Mouse (Mus musculus) embryonic facial prominence, embryonic 13.5 days (tissue): ENCODE results near the gene Galnt2. TPM values are rescaled to one million over a fixed set of nuclear protein-coding genes. Genes with fewer than 3 reads are reported as not detected.

Experiments used
- ATAC-seq: fragments of 200-750 bp; cut with Nextera tagmentation; 2 replicates; pipeline ENCODE4 v1.8.0; 2017; ENCODE audit warnings: low read depth; ENCODE audit not compliant: insufficient number of reproducible peaks, insufficient read depth, low FRiP score, low TSS enrichment
- H3K27ac ChIP-seq: fragments of 300-500 bp; sonication (generic); 2 replicates; pipeline ENCODE4 v1.5.1; 2015; ENCODE audit warnings: moderate library complexity, mild to moderate bottlenecking, inconsistent platforms
- H3K27me3 ChIP-seq: fragments of 300-500 bp; sonication (generic); 2 replicates; pipeline ENCODE4 v1.6.1; 2015; ENCODE audit warnings: mild to moderate bottlenecking, inconsistent platforms
- H3K36me3 ChIP-seq: fragments of 300-500 bp; sonication (generic); 2 replicates; pipeline ENCODE4 v1.6.1; 2015; ENCODE audit warnings: mild to moderate bottlenecking, inconsistent platforms
- H3K4me1 ChIP-seq: fragments of 300-500 bp; sonication (generic); 2 replicates; pipeline ENCODE4 v1.6.1; 2015; ENCODE audit warnings: inconsistent platforms
- H3K4me2 ChIP-seq: fragments of 300-500 bp; sonication (generic); 2 replicates; pipeline ENCODE4 v1.6.1; 2015; ENCODE audit warnings: moderate library complexity, mild to moderate bottlenecking, inconsistent platforms
- H3K4me3 ChIP-seq: fragments of 300-500 bp; sonication (generic); 2 replicates; pipeline ENCODE4 v1.5.1; 2015; ENCODE audit warnings: mild to moderate bottlenecking, inconsistent platforms
- H3K9ac ChIP-seq: fragments of 300-500 bp; sonication (generic); 2 replicates; pipeline ENCODE4 v1.6.1; 2015; ENCODE audit warnings: mild to moderate bottlenecking, inconsistent platforms
- H3K9me3 ChIP-seq: fragments of 300-500 bp; sonication (generic); 2 replicates; pipeline ENCODE4 v1.6.1; 2016; ENCODE audit warnings: inconsistent platforms
- WGBS: fragments of 180-500 bp; shearing (Covaris S2); methylation state at CpG from one replicate; pipeline ENCODE4 v1.1.7; 2015; ENCODE audit warnings: mixed read lengths; 5-methylcytosine and 5-hydroxymethylcytosine counted together
- polyA plus RNA-seq: library from polyadenylated mRNA; unstranded; fragments of >200 nt; fragmentation: Nextera tagmentation; extraction: Ambion mirVana; gene quantifications from 2 replicates; pipeline ENCODE4 v1.2.1, GENCODE M21; 2015

The Galnt2 gene
- 42.0 and 46.2 TPM in 2 replicates for polyA plus RNA-seq

DNA sequence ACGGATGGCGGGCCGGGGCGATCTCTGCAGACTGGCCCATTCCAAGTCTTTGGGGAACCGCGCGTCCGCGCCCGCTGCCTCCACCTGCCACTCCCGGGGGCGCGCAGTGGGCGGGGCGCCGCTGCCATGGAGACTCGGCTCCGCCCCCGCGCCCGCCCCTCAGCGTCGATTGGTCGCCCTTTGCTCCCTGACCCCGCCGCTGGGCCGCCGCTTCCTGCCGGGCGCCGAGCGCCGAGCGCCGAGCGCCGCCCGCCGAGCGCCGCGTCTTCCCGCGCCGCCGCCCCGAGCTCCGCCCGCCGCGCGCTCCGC is at the start of gene Galnt2:
TSS of gene Galnt2 (plus strand) at position 216 of the 309 bp plus-strand sequence.
- under 1% methylated on average over 52 of the region's 53 CpGs for WGBS
- Histone ChIP-seq H3K36me3 (no peaks in the 10 kb centered on the region), H3K9me3 (no peaks in the 10 kb centered on the region), H3K4me3 (peak within 1 kb of the TSS; percentile 89), H3K27ac (no peak within 1 kb of the TSS; the same call in 1 of the 2 replicates), H3K9ac (peak within 1 kb of the TSS; percentile 92), H3K4me1 (peaks cover 28% of the 10 kb centered on the region), H3K4me2 (peak within 1 kb of the TSS; percentile 97), H3K27me3 (no peaks in the 10 kb centered on the region)
- peak; percentile 78 for ATAC-seq

DNA sequence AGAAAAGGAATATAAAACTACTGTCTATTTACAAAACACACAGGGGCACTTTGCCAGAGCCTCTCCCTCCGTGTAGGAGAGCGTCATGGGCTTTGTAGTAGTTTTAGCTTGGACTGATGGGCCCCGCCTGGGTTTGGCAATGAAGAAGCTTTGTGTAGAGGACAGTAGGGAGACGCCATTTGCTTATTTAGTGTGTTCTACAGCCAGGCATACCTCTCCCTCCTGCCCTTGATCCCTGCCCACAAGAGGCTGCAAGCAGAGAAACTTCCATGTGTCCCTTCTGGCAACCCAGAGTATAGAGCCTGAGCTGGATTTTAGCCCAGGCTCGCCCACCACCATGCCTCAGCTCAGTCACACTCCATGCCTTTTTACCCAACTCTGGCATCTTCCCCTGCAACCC is 49.4 kb upstream of the Galnt2 start:
- no peak overlapping the region for H3K4me3 ChIP-seq
- no peaks in the 10 kb centered on the region for H3K36me3 ChIP-seq
- no peaks in the 10 kb centered on the region for H3K27me3 ChIP-seq
- ATAC-seq = no peak
- no peak overlapping the region for H3K27ac ChIP-seq
- 78% methylated on average over 5 of the region's 5 CpGs for WGBS
- H3K4me2 ChIP-seq = no peak overlapping the region
- no peak overlapping the region for H3K9ac ChIP-seq
- peaks cover 10% of the 10 kb centered on the region; the same call in 1 of the 2 replicates for H3K4me1 ChIP-seq
- no peaks in the 10 kb centered on the region for H3K9me3 ChIP-seq

DNA sequence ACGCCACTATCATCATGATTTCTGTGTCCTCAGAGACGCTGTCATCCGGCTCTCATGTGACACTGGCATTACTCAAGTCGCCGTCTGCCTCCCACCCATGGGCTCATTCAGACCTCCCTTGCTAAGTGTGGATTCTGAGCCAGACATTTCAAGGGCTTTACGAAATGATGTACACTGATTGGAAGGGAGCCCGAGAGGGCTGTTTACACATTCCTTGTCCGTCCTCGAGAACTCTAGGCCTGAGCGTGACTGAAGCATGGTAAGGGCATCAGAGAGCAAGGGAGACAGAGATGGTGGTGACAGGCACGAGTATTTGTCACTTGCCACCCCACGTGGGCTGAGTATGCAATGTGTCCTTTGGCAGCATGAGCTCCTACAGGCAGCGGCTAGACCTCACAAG is 49.0 kb upstream of the Galnt2 start:
- Histone ChIP-seq H3K4me2 (no peak overlapping the region), H3K27me3 (no peaks in the 10 kb centered on the region), H3K4me3 (no peak overlapping the region), H3K9me3 (no peaks in the 10 kb centered on the region), H3K27ac (no peak overlapping the region), H3K4me1 (peaks cover 10% of the 10 kb centered on the region; the same call in 1 of the 2 replicates), H3K9ac (no peak overlapping the region), H3K36me3 (no peaks in the 10 kb centered on the region)
- WGBS = 72% methylated on average over 13 of the region's 13 CpGs
- ATAC-seq = no peak

GRCm38 (mm10) chr8:124184078-124184477 is 47.1 kb upstream of the Galnt2 start:
- Histone ChIP-seq H3K27me3 (no peaks in the 10 kb centered on the region; the same call in 1 of the 2 replicates), H3K9me3 (no peaks in the 10 kb centered on the region), H3K9ac (no peak overlapping the region), H3K36me3 (no peaks in the 10 kb centered on the region), H3K4me2 (no peak overlapping the region), H3K4me3 (no peak overlapping the region), H3K4me1 (peaks cover 10% of the 10 kb centered on the region; the same call in 1 of the 2 replicates), H3K27ac (no peak overlapping the region)
- WGBS = 55% methylated on average over 3 of the region's 3 CpGs
- ATAC-seq = 0 out of 2 replicates have a peak, but pooled peaks have one; percentile 10

- ATAC-seq = no peak
- Histone ChIP-seq H3K4me3 (no peak overlapping the region), H3K9ac (no peak overlapping the region), H3K27ac (no peak overlapping the region), H3K36me3 (no peaks in the 10 kb centered on the region), H3K9me3 (no peaks in the 10 kb centered on the region), H3K4me2 (no peak overlapping the region), H3K4me1 (peaks cover 10% of the 10 kb centered on the region; the same call in 1 of the 2 replicates), H3K27me3 (no peaks in the 10 kb centered on the region; the same call in 1 of the 2 replicates)
- 74% methylated on average over 2 of the region's 2 CpGs for WGBS
These were observed 46.7 kb upstream of the Galnt2 start for GRCm38 (mm10) chr8:124184507-124184906.

- H3K4me1 ChIP-seq = peaks cover 10% of the 10 kb centered on the region; the same call in 1 of the 2 replicates
- H3K4me3 ChIP-seq = no peak overlapping the region
- WGBS = 82% methylated on average over 6 of the region's 6 CpGs
- H3K27me3 ChIP-seq = no peaks in the 10 kb centered on the region; the same call in 1 of the 2 replicates
- no peak for ATAC-seq
- no peaks in the 10 kb centered on the region for H3K9me3 ChIP-seq
- H3K27ac ChIP-seq = no peak overlapping the region
- H3K36me3 ChIP-seq = no peaks in the 10 kb centered on the region
- H3K4me2 ChIP-seq = no peak overlapping the region
- H3K9ac ChIP-seq = no peak overlapping the region
These were observed 46.1 kb upstream of the Galnt2 start for GRCm38 (mm10) chr8:124185081-124185480.

- Histone ChIP-seq H3K9ac (no peak overlapping the region), H3K27ac (no peak overlapping the region), H3K4me2 (no peak overlapping the region), H3K4me1 (peaks cover 5% of the 10 kb centered on the region; the same call in 1 of the 2 replicates), H3K4me3 (no peak overlapping the region), H3K27me3 (peaks cover 5% of the 10 kb centered on the region; the same call in 1 of the 2 replicates), H3K36me3 (no peaks in the 10 kb centered on the region), H3K9me3 (no peaks in the 10 kb centered on the region)
- ATAC-seq = no peak
- WGBS = 83% methylated on average over 7 of the region's 7 CpGs
These were observed 40.8 kb upstream of the Galnt2 start for GRCm38 (mm10) chr8:124190388-124190787.

- Histone ChIP-seq H3K27me3 (peaks cover 5% of the 10 kb centered on the region; the same call in 1 of the 2 replicates), H3K4me1 (peaks cover 21% of the 10 kb centered on the region), H3K36me3 (no peaks in the 10 kb centered on the region), H3K4me3 (no peak overlapping the region), H3K4me2 (no peak overlapping the region), H3K9me3 (no peaks in the 10 kb centered on the region), H3K27ac (no peak overlapping the region), H3K9ac (no peak overlapping the region)
- WGBS = 81% methylated on average over 4 of the region's 4 CpGs
- no peak for ATAC-seq
These were observed 38.9 kb upstream of the Galnt2 start for GRCm38 (mm10) chr8:124192242-124192641.

DNA sequence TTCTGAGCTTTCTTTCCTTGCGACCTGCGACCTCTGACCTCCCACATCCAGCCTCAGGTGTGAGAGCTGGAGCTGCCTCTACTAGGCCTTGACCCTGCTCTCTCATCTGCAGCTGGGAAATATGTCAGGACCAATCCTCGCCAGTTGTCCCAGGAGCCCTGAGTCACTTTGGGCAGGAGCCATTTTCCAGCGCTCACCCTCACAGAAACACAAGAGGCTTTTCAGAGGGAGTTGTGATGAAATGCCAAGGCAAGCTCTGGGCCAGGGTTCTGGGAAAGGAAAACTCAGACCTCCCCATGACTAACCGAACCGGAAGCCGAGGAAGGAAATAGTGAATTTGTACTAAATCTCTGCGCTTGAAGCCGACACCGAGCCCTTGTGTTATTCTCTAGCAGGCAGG is 38.2 kb upstream of the Galnt2 start:
- no peak overlapping the region for H3K27ac ChIP-seq
- H3K4me2 ChIP-seq = no peak overlapping the region
- ATAC-seq = no peak
- WGBS = 71% methylated on average over 10 of the region's 10 CpGs
- no peaks in the 10 kb centered on the region for H3K36me3 ChIP-seq
- H3K27me3 ChIP-seq = peaks cover 5% of the 10 kb centered on the region; the same call in 1 of the 2 replicates
- peaks cover 22% of the 10 kb centered on the region for H3K4me1 ChIP-seq
- H3K9ac ChIP-seq = no peak overlapping the region
- no peaks in the 10 kb centered on the region for H3K9me3 ChIP-seq
- no peak overlapping the region for H3K4me3 ChIP-seq

DNA sequence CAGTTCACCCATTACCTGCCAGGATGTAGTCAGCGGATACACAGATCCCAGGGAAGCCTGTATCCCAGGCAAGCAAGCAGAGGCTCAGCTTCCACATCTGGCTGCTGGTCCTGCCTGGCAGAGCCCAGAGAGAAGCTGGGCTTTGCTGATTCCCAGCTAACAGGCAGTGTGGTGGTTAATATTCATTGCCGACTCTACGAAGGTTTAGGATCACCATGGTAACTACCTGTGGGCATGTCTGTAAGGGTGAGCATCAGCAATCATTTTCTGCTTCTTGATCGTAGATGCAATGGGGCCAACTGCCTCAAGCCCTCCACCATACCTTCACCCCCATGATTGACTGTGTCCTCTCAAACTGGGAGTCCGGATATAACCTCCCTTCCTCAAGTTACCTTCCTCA is 37.2 kb upstream of the Galnt2 start:
- no peaks in the 10 kb centered on the region for H3K36me3 ChIP-seq
- ATAC-seq = no peak
- H3K27me3 ChIP-seq = peaks cover 9% of the 10 kb centered on the region; the same call in 1 of the 2 replicates
- no peak overlapping the region for H3K9ac ChIP-seq
- H3K27ac ChIP-seq = no peak overlapping the region
- peaks cover 22% of the 10 kb centered on the region for H3K4me1 ChIP-seq
- WGBS = 81% methylated on average over 5 of the region's 5 CpGs
- no peak overlapping the region for H3K4me2 ChIP-seq
- H3K9me3 ChIP-seq = no peaks in the 10 kb centered on the region
- H3K4me3 ChIP-seq = no peak overlapping the region

DNA sequence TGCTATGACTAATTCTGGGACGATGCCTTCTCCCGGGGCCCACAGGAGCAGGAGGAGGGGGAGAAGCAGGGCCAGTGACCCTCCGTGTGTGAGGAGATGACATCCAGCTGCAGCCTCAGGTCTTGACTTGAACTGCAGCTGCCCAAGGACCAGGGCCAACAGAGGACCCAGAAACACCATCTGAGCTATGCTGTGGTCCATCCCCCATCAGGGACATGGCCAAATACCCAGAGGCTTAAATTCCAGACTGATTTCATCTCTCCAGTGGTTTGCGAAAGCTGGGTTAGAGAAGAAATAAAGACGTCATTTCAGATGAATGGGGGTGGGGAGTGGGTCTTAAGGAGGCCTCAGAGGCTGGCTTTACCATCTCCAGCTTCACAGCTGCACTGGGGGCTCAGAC is 35.0 kb upstream of the Galnt2 start:
- peaks cover 28% of the 10 kb centered on the region for H3K4me1 ChIP-seq
- H3K27me3 ChIP-seq = 0 out of 2 replicates have a peak, but pooled peaks cover 9% of the 10 kb centered on the region
- 0 out of 2 replicates have a peak overlapping the region, but pooled peaks have one; percentile 21 for H3K9ac ChIP-seq
- no peaks in the 10 kb centered on the region for H3K36me3 ChIP-seq
- H3K27ac ChIP-seq = peak overlapping the region; percentile 22; the same call in 1 of the 2 replicates
- whole genome bisulfite sequencing = 17% methylated on average over 5 of the region's 5 CpGs
- no peak overlapping the region for H3K4me2 ChIP-seq
- no peaks in the 10 kb centered on the region for H3K9me3 ChIP-seq
- no peak overlapping the region for H3K4me3 ChIP-seq
- no peak for ATAC-seq

DNA sequence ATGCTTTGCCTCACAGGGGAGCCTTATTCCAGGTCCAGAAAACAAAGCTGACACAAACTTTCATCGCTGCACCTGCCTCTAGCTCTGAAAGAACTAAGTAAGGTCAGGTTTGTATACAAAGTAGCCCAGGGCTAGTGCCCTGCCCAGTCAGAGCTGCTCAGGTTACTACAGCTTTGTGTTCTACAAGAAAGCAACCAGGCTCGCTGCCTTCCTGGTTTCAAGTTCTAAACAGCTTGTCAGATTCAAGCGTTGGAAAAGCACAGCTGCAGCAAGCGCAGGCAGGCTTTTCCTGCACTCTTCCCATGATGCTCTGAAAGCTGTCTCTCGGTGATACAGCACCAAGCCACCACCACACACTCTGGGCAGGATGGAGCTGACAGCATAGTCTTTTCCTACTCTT is 34.4 kb upstream of the Galnt2 start:
- Histone ChIP-seq H3K36me3 (no peaks in the 10 kb centered on the region), H3K27ac (peak overlapping the region; percentile 22), H3K4me2 (0 out of 2 replicates have a peak overlapping the region, but pooled peaks have one; percentile 9), H3K4me3 (no peak overlapping the region), H3K4me1 (peaks cover 28% of the 10 kb centered on the region), H3K9me3 (no peaks in the 10 kb centered on the region), H3K9ac (0 out of 2 replicates have a peak overlapping the region, but pooled peaks have one; percentile 21), H3K27me3 (0 out of 2 replicates have a peak, but pooled peaks cover 9% of the 10 kb centered on the region)
- WGBS = 21% methylated on average over 5 of the region's 5 CpGs
- ATAC-seq = no peak
